Mouse (Mus musculus) heart, embryonic 14.5 days (tissue): ENCODE measurements at regions not wholly inside any gene's neighbourhood (a gene's known extent, or its start where the extent isn't known, plus 50 kb on each side); places are given as distances from the start of the nearest gene placed in this dataset.

Source experiments
- ATAC-seq: fragments of 200-750 bp; cut with Nextera tagmentation; 2 replicates; pipeline ENCODE4 v1.8.0; 2017; ENCODE audit warnings: low read depth, moderate TSS enrichment; ENCODE audit not compliant: insufficient number of reproducible peaks, insufficient read depth, low FRiP score
- H3K27ac ChIP-seq, 2 experiments: fragments of 200-500 bp in 1 of 2; fragments of 300-500 bp in 1 of 2; sonication (generic) in 1 of 2; replicated peaks in 1 of 2; 2 replicates each; pipeline ENCODE4 v1.5.1; 2012 to 2014; ENCODE audit warnings: low read depth in 2 of 2, low read length in 2 of 2, control low read depth in 1 of 2, mild to moderate bottlenecking in 1 of 2, mixed read lengths in 1 of 2; ENCODE audit not compliant: control insufficient read depth in 1 of 2, insufficient read depth in 1 of 2
- H3K27me3 ChIP-seq: fragments of 300-500 bp; sonication (generic); 2 replicates; pipeline ENCODE4 v1.6.1; 2014; ENCODE audit warnings: mild to moderate bottlenecking, low read length, control low read depth; ENCODE audit not compliant: control insufficient read depth, insufficient read depth
- H3K36me3 ChIP-seq: fragments of 300-500 bp; sonication (generic); 2 replicates; pipeline ENCODE4 v1.6.1; 2014; ENCODE audit warnings: mild to moderate bottlenecking, control low read depth, low read length, mixed read lengths; ENCODE audit not compliant: control insufficient read depth, insufficient read depth
- H3K4me1 ChIP-seq, 2 experiments: fragments of 200-500 bp in 1 of 2; fragments of 300-500 bp in 1 of 2; sonication (generic) in 1 of 2; 2 replicates each; pipeline ENCODE4 v1.6.1; 2012 to 2014; ENCODE audit warnings: low read length in 2 of 2, control low read depth in 1 of 2, mixed read lengths in 1 of 2; ENCODE audit not compliant: control insufficient read depth in 2 of 2, insufficient read depth in 2 of 2
- H3K4me2 ChIP-seq: fragments of 300-500 bp; sonication (generic); 2 replicates; pipeline ENCODE4 v1.6.1; 2014; ENCODE audit warnings: mild to moderate bottlenecking, low read length
- H3K4me3 ChIP-seq, 2 experiments: fragments of 200-500 bp in 1 of 2; fragments of 300-500 bp in 1 of 2; sonication (generic) in 1 of 2; 2 replicates each; pipeline ENCODE4 v1.5.1; 2012 to 2014; ENCODE audit warnings: low read length in 2 of 2, mild to moderate bottlenecking in 2 of 2, control low read depth in 1 of 2, low read depth in 1 of 2, moderate library complexity in 1 of 2; ENCODE audit not compliant: control insufficient read depth in 1 of 2, insufficient read depth in 1 of 2
- H3K9ac ChIP-seq: fragments of 300-500 bp; sonication (generic); 2 replicates; pipeline ENCODE4 v1.6.1; 2014; ENCODE audit warnings: mild to moderate bottlenecking, low read length
- H3K9me3 ChIP-seq: fragments of 300-500 bp; sonication (generic); 2 replicates; pipeline ENCODE4 v1.6.1; 2016; ENCODE audit warnings: low read length, control low read depth; ENCODE audit not compliant: control insufficient read depth
- WGBS: fragments of 180-500 bp; shearing (Covaris S2); extraction: QIAGEN DNeasy Blood & Tissue Kit; methylation state at CpG from one replicate; pipeline ENCODE4 v1.1.7; 2014; 5-methylcytosine and 5-hydroxymethylcytosine counted together

- Histone ChIP-seq H3K4me3 (no peak overlapping the region), H3K4me1 (no peaks in the 10 kb centered on the region), H3K36me3 (no peaks in the 10 kb centered on the region), H3K27ac (no peak overlapping the region), H3K9me3 (no peaks in the 10 kb centered on the region), H3K27me3 (no peaks in the 10 kb centered on the region), H3K4me2 (no peak overlapping the region), H3K9ac (no peak overlapping the region)
- WGBS: 83% methylated on average over 1 of the region's 1 CpGs
- ATAC-seq: no peak
Observed at GRCm38 (mm10) chr16:77461459-77461858, 140.4 kb downstream of the Gm11146 start.

GRCm38 (mm10) chr16:77459651-77460050 is 142.2 kb downstream of the Gm11146 start:
- H3K9me3 ChIP-seq: no peaks in the 10 kb centered on the region

GRCm38 (mm10) chr16:77444647-77445046 is 157.2 kb downstream of the Gm11146 start:
- 90% methylated on average over 6 of the region's 6 CpGs for WGBS
- Histone ChIP-seq H3K9ac (no peak overlapping the region), H3K36me3 (no peaks in the 10 kb centered on the region), H3K4me1 (no peaks in the 10 kb centered on the region; a peak in 1 of 4 replicates), H3K9me3 (no peaks in the 10 kb centered on the region), H3K27me3 (no peaks in the 10 kb centered on the region), H3K4me3 (no peak overlapping the region), H3K27ac (no peak overlapping the region), H3K4me2 (no peak overlapping the region)
- ATAC-seq: no peak

More at GRCm38 (mm10) chr16:77459651-77460050, 142.2 kb downstream of the Gm11146 start:
- no peak for ATAC-seq
- Histone ChIP-seq H3K36me3 (no peaks in the 10 kb centered on the region), H3K27ac (no peak overlapping the region), H3K4me2 (no peak overlapping the region), H3K4me1 (no peaks in the 10 kb centered on the region), H3K4me3 (no peak overlapping the region), H3K27me3 (no peaks in the 10 kb centered on the region), H3K9ac (no peak overlapping the region)
- 58% methylated on average over 2 of the region's 2 CpGs for WGBS

GRCm38 (mm10) chr16:77444006-77444405 is 157.9 kb downstream of the Gm11146 start:
- H3K27me3 ChIP-seq: no peaks in the 10 kb centered on the region
- H3K9ac ChIP-seq: no peak overlapping the region
- no peak overlapping the region for H3K4me2 ChIP-seq
- no peaks in the 10 kb centered on the region for H3K9me3 ChIP-seq
- WGBS: 26% methylated on average over 4 of the region's 4 CpGs
- no peaks in the 10 kb centered on the region; a peak in 1 of 4 replicates for H3K4me1 ChIP-seq
- no peaks in the 10 kb centered on the region for H3K36me3 ChIP-seq
- ATAC-seq: no peak
- no peak overlapping the region for H3K4me3 ChIP-seq
- no peak overlapping the region for H3K27ac ChIP-seq

GRCm38 (mm10) chr16:77443318-77443717 is 158.6 kb downstream of the Gm11146 start:
- Histone ChIP-seq H3K27ac (no peak overlapping the region), H3K9ac (no peak overlapping the region), H3K9me3 (no peaks in the 10 kb centered on the region), H3K36me3 (no peaks in the 10 kb centered on the region), H3K4me1 (no peaks in the 10 kb centered on the region; a peak in 1 of 4 replicates), H3K4me3 (no peak overlapping the region), H3K4me2 (no peak overlapping the region), H3K27me3 (no peaks in the 10 kb centered on the region)
- 80% methylated on average over 5 of the region's 5 CpGs for WGBS
- no peak for ATAC-seq

- ATAC-seq: no peak
- no peak overlapping the region for H3K9ac ChIP-seq
- 86% methylated on average over 6 of the region's 6 CpGs for WGBS
Observed at GRCm38 (mm10) chr16:77442866-77443265, 159.0 kb downstream of the Gm11146 start.

GRCm38 (mm10) chr16:77431345-77431744 is 170.5 kb downstream of the Gm11146 start:
- H3K27ac ChIP-seq: no peak overlapping the region
- H3K4me1 ChIP-seq: peaks cover 0 to 4% of the 10 kb centered on the region in 2 experiments; a peak in 2 of 4 replicates
- no peak overlapping the region for H3K9ac ChIP-seq
- no peaks in the 10 kb centered on the region for H3K9me3 ChIP-seq
- H3K36me3 ChIP-seq: no peaks in the 10 kb centered on the region
- no peaks in the 10 kb centered on the region for H3K27me3 ChIP-seq
- H3K4me2 ChIP-seq: no peak overlapping the region
- no peak for ATAC-seq
- WGBS: 80% methylated on average over 4 of the region's 4 CpGs
- no peak overlapping the region for H3K4me3 ChIP-seq

More at GRCm38 (mm10) chr16:77442866-77443265, 159.0 kb downstream of the Gm11146 start:
- Histone ChIP-seq H3K27me3 (no peaks in the 10 kb centered on the region), H3K4me2 (no peak overlapping the region), H3K4me3 (no peak overlapping the region), H3K9me3 (no peaks in the 10 kb centered on the region), H3K36me3 (no peaks in the 10 kb centered on the region), H3K27ac (no peak overlapping the region), H3K4me1 (no peaks in the 10 kb centered on the region; a peak in 1 of 4 replicates)
